Mouse (Mus musculus): ENCODE data around the gene Capn7. TPM values are rescaled to one million over a fixed set of nuclear protein-coding genes. Genes with fewer than 3 reads are reported as not detected.

The Capn7 gene
- total RNA-seq, 2 experiments from 2014 or later, result 29.4 to 33.6 TPM

- Histone ChIP-seq H3K27ac (peak overlapping the region; percentile 72), H3K4me3 (no peak overlapping the region)
- TF ChIP-seq CTCF (IDR thresholded peaks at IDR 0.05), result no peak
- DNase-seq, result no peak
- intact Hi-C loops (cut with DNase I), result no loop called here
Observed at GRCm38 (mm10) chr14:31400896-31401295, 64.5 kb downstream of the Capn7 start.

DNA sequence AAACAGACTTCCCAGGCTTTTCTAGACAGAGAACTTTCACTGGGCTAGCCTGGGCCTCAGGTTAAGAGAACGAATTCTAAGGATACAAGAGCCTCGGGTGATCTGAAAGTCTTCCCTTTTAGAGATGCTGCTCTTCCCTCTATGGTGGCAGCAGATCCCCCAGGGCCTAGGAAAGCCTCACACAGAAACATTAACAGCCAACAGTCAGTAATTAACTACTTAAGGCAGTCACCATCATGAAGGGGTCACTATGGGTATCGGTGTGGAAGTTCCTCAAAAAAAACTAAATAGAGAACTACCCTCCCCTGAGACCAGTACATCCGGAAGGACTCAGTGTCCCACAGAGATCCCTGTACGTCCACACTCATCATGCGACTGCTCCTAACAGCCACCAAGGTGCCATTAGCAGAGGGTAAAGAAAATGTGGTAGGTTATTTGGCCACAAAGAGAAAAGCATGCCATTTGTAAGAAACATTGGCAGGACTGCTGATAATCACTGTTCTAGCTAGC is 65.5 kb downstream of the Capn7 start:
- Histone ChIP-seq H3K27ac (peak overlapping the region; percentile 24; the same call in 1 of the 2 replicates), H3K4me3 (no peak overlapping the region)
- no peak for DNase-seq
- intact Hi-C loops (cut with DNase I), result no loop called here
- no peak for TF ChIP-seq CTCF (IDR thresholded peaks at IDR 0.05)

DNA sequence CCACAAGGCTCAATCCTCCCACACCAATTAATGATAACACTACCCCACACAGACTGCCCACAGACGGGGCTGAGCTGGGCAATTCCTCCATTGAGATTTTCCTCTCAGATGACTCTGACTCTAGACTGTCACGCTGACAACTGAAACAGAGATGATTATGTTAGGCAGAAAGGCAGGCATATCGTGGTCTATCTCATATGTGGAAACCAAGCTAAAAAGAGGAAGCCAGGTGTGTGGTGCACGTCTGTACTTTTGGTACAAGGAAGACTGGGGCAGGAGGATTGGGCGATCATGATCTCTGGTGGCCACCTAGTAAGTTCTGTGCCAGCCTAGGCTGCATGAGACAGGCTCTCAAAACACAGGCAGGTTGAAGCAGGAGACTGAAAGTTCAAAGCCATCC is 66.3 kb downstream of the Capn7 start:
- Histone ChIP-seq H3K27ac (peak overlapping the region; percentile 24), H3K4me3 (no peak overlapping the region)
- no peak for TF ChIP-seq CTCF (IDR thresholded peaks at IDR 0.05)
- intact Hi-C loops (cut with DNase I), result no loop called here
- no peak for DNase-seq

- TF ChIP-seq CTCF (IDR thresholded peaks at IDR 0.05), result no peak
- intact Hi-C loops (cut with DNase I), result no loop called here
- H3K27ac ChIP-seq, result peak overlapping the region; percentile 83
- no peak for DNase-seq
- no peak overlapping the region for H3K4me3 ChIP-seq
Observed at GRCm38 (mm10) chr14:31403556-31403955, 67.1 kb downstream of the Capn7 start.

DNA sequence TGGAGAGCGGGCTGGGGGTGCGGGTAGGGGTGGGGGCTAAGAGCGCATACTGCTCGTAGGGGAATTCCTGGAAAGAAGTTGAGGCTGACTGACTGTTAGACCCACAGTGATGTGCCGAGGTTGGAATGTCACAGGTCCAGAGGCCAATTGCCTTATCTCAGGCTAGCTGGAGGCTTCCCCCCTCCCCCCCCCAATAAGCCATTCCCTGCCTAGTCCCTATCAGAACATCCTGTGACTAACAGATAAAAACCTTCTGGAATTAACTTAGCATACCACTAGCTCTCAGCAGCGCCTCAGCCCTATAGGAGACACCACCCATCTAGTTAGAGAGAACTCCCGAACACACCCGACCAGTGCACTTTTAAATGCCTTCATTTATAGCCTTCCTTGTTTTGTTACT is 67.6 kb downstream of the Capn7 start:
- peak overlapping the region; percentile 83 for H3K27ac ChIP-seq
- TF ChIP-seq CTCF (IDR thresholded peaks at IDR 0.05), result no peak
- no peak for DNase-seq
- H3K4me3 ChIP-seq, result no peak overlapping the region
- intact Hi-C loops (cut with DNase I), result no loop called here

DNA sequence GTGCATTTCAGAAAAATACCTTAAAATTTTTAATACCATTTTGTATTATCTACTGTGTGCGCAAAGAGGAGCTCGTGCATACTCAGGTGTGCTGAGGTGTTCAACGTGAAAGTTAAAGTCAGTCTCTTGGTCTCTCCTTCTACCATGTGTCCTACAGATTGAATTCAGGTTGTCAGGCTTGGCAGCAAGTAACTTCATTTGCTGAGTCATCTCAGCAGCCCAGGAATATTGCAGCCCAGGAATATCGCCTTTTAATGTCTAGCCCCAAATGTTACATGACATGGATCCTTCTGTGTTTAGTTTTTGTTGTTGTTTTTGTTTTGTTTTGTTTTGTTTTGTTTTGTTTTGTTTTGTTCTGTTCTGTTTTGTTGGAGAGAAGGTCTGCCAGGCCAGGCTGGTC is 68.2 kb downstream of the Capn7 start:
- H3K4me3 ChIP-seq, result no peak overlapping the region
- DNase-seq, result no peak
- TF ChIP-seq CTCF (IDR thresholded peaks at IDR 0.05), result no peak
- H3K27ac ChIP-seq, result peak overlapping the region; percentile 83
- intact Hi-C loops (cut with DNase I), result no loop called here

DNA sequence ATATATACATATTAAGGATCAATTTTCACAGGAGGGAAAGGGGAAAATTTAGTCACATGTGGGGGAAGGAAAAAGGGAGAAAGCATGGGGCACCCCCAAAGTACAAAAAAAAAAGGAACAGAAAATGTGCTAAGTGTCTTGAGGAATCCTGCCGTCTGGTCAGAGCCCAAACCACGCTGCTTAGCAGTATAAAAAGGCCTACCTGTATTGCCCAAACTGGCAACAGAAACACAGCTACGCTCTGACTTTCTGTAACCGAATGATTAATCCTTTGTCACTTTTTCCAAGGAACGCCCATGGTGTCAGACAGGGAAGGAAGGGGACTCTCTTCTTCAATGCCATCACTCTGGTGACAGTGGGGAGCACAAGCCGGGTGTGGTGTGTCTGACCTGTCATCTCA is 69.2 kb downstream of the Capn7 start:
- peak overlapping the region; percentile 17 for H3K4me3 ChIP-seq
- TF ChIP-seq CTCF (IDR thresholded peaks at IDR 0.05), result no peak
- DNase-seq, result no peak
- intact Hi-C loops (cut with DNase I), result no loop called here
- peak overlapping the region; percentile 83 for H3K27ac ChIP-seq

DNA sequence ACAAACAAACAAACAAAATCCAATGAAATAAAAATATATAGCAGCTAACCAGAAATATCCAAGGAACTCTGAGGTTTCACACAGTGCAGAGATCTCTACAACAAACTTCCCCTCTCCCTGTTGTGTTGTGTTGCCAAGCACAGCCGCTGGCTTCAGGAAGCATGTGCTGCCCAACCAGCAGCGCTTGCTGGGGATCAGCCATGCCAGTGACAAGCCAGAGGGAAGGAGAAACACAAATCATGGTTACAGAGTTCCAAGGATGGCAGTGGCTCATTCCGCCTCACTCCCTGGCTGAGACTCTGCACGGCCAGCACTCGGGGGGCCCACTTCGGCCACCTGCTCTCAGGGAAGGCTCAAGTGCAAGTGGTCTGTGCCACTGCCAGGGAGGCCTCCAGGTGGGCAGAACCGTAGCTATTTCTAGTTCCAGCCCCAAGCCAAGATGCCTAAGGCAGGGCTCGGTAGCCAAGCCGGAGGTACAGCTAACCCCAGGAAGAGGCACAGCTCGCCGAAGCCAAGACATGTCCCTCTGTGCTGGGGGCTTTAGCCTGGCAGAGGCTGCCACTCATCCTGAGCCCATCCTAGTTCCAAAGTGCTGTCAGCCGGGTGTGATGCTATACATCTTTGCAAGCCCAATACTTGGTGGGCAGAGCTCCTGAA is 69.8 kb downstream of the Capn7 start:
- intact Hi-C loops (cut with DNase I), result no loop called here
- Histone ChIP-seq H3K27ac (peak overlapping the region; percentile 83), H3K4me3 (peak overlapping the region; percentile 17)
- TF ChIP-seq CTCF (IDR thresholded peaks at IDR 0.05), result no peak
- DNase-seq, result peak; percentile 75

DNA sequence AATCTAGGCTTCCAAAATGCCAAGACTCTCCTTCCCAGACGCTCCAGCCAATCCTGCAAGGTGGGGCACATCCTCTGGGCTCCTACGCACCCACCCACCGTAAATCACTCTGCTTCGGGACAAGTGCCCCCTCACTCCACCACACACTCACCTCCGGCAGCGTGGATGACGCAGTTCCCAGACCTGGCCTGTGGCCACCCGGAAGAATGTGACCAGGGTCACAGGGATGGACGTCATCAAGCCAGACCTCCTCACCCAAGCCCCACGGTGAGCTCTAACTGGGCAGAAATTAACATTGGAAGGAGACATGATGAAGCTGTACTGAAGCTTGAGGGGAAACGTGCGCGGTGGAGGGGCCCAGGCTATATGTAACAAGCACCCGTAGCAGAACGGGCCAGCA is 70.8 kb downstream of the Capn7 start:
- TF ChIP-seq CTCF (IDR thresholded peaks at IDR 0.05), result no peak
- Histone ChIP-seq H3K4me3 (peak overlapping the region; percentile 21), H3K27ac (peak overlapping the region; percentile 83)
- intact Hi-C loops (cut with DNase I), result no loop called here
- DNase-seq, result peak; percentile 55

- H3K4me3 ChIP-seq, result peak overlapping the region; percentile 21
- intact Hi-C loops (cut with DNase I), result no loop called here
- TF ChIP-seq CTCF (IDR thresholded peaks at IDR 0.05), result no peak
- DNase-seq, result no peak
- H3K27ac ChIP-seq, result peak overlapping the region; percentile 83
Observed at GRCm38 (mm10) chr14:31407911-31408604, 71.6 kb downstream of the Capn7 start.

DNA sequence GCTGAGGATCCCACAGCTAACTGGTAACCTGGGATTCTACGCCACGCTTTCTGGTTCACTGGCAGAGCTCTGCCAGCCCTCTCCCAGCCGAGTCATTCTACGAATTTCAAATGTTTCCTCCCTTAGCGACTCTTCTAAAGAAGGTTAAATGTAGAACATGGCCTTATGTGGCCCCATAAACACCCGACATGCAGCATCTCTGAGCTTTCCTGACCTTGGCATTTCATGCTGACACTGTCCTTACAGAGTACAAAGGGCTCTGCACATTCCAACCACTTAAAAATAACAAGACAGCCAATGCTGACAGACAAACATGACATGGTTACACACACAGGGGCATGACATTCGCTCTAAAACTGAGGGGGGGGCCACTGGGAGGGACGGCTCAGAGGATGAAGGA is 72.2 kb downstream of the Capn7 start:
- no peak for DNase-seq
- intact Hi-C loops (cut with DNase I), result no loop called here
- no peak for TF ChIP-seq CTCF (IDR thresholded peaks at IDR 0.05)
- Histone ChIP-seq H3K4me3 (no peak overlapping the region; the same call in 1 of the 2 replicates), H3K27ac (peak overlapping the region; percentile 83)

- no peak for DNase-seq
- H3K27ac ChIP-seq, result peak overlapping the region; percentile 96
- intact Hi-C loops (cut with DNase I), result no loop called here
- no peak for TF ChIP-seq CTCF (IDR thresholded peaks at IDR 0.05)
- no peak overlapping the region for H3K4me3 ChIP-seq
Observed at GRCm38 (mm10) chr14:31410123-31410724, 73.8 kb downstream of the Capn7 start.

DNA sequence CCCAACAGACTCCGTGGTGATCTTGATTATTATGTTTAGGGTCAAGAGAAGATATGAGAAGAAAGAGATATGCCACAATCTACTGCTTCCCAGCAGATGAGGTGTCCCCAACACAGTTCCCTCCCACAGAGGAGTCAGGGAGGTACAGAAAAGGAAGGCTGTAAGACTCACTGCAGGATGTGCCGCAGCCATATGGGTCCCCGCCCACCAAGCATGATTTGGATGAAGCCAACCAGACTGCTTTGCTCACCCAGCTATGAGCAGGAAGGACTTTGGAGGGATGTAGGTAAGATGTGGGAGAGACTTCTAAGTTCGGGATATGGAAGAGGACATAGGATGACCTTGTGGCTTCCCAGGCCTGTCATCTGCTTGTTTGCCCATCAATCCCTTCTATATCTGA is 74.3 kb downstream of the Capn7 start:
- Histone ChIP-seq H3K27ac (peak overlapping the region; percentile 96), H3K4me3 (no peak overlapping the region)
- no peak for TF ChIP-seq CTCF (IDR thresholded peaks at IDR 0.05)
- intact Hi-C loops (cut with DNase I), result no loop called here
- DNase-seq, result no peak
